Mouse (Mus musculus) embryonic stem cell, embryonic (primary cell): Measurements from ENCODE around the gene Acsm1.
"Not testable (repeated sequence)": the region's sequence is repeated elsewhere in the genome, so short reads cannot be mapped to it uniquely, and the experiment has no call there.

Source experiments
- CTCF ChIA-PET, 4 experiments: fragments of 300-600 bp in 2 of 4; fragments of 350-600 bp in 2 of 4; sonication (Branson Sonifier 250); formaldehyde crosslinking; loops; one replicate each; lab custom pipeline; 2022; ENCODE audit warnings: inconsistent platforms in 2 of 4; lab: Charles Lee
- POLR2A ChIA-PET, 4 experiments: fragments of 300-600 bp in 2 of 4; fragments of 350-600 bp in 2 of 4; sonication (Branson Sonifier 250); formaldehyde crosslinking; loops; one replicate each; lab custom pipeline; 2022; ENCODE audit warnings: antibody characterized with exemption in 4 of 4, inconsistent platforms in 1 of 4; lab: Charles Lee

Gene Acsm1

DNA sequence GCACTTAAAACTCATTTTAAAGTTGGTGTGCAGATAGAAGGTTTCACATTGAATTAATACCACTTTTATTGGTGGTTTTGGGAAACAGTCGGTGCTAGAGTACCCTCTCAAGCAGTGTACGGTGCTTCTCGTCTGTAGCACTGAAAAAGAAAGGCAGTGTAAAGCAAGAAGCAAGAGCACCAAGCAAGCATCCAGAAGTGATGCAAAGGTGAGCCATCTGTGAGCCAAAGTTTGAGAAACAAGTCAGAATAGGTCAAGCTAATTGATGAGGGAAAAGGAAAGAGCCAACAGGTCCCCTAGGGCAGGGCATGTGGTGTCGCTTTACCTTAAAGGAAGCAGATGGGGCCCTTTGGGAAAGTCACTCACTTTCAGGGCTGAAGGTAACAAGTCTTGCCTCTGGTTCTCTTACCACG, at the start of gene Acsm1:
Gene Acsm1 (plus strand): TSS at position 363 of the 413 bp plus-strand sequence.
- POLR2A ChIA-PET = interaction anchor here in 1 of 4 experiments (0.6 kb wide), 1 partner anchor 9 kb away, joined by 4 read pairs; no protein-coding TSS in a partner anchor
- CTCF ChIA-PET = no interaction called here

DNA sequence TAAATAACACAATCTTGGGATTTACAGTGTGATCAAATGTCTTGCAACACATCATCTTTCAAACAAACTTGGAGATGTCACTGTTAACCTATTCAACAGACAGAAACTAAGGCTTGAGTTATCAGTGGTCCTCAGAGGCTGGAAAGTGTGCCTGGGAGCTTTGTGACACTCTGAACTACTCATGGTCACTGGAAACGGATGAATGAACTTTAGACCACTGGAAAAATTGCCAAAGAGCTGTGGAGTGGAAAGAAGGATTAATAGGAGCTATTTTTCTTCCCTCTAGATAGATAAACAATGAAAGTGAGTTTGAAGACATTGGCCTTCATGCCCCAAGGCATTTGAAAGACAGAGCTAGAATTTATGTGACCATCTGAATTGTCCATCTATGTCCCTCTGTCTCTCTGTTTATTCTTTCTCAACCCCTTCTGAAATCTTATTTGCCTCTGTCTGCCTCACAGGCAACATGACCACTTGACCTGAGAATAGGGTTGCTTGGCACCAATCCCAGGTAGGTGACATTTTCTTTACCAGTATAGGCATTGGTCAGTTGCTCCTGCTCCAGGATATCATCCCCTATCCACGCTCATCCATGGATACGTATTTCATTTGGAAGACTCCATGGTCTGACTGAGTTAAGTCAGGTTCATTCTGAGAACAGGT, 46.9 kb upstream of the Acsm1 start:
- ChIA-PET POLR2A (no interaction called here), CTCF (no interaction called here)

DNA sequence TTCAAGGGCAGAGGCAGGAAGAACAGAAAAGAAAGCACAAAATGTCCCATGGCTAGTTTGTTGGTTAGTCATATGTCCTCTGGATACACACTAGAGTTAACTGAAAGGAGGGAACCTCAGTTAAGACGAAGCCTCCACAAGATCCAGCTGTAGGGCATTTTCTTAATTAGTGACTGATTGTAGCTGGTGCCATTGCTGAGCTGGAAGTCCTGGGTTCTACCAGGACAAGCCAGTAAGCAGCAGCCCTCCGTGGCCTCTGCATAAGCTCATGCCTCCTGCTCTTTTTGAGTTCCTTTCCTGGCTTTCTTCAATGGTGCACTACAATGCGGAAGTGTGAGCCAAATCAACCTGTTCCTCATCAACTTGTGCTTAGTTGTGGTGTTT, 46.4 kb upstream of the Acsm1 start:
- ChIA-PET CTCF (no interaction called here), POLR2A (no interaction called here)

DNA sequence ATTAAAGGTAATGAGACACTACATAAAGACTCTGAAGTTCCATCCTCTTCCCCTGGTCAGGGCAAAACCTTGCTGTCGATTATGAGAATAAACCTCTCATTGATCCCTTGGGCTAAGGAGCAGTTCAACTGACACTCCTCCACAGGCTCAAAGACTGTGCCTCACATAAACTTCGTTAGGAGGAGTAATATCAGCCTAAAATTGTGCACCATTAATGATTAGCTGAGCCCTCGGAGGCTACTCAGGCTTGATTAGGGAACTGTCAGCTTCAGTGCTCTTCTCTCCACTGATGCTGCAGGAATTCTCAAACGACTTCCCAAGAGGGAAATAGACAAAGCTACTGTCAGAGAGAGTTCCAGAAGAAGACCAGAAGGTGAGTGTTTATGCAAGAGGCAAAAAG, 45.4 kb upstream of the Acsm1 start:
- ChIA-PET POLR2A (no interaction called here), CTCF (no interaction called here)

DNA sequence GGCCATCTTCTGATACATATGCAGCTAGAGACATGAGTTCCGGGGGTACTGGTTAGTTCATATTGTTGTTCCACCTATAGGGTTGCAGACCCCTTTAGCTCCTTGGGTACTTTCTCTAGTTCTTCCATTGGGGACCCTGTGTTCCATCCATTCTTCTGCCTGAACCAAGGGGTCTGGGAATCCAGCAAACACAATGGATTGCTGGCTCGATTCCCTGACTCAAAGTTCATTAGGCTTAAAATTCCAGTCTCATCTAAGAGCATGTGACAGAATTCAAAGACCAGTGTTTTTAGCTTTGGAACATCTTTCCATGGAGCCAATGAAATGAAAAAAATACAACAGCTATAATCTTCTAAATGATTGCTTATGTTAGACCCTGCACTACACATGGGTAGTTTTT, 44.4 kb upstream of the Acsm1 start:
- POLR2A ChIA-PET, CTCF ChIA-PET: not testable (repeated sequence)

DNA sequence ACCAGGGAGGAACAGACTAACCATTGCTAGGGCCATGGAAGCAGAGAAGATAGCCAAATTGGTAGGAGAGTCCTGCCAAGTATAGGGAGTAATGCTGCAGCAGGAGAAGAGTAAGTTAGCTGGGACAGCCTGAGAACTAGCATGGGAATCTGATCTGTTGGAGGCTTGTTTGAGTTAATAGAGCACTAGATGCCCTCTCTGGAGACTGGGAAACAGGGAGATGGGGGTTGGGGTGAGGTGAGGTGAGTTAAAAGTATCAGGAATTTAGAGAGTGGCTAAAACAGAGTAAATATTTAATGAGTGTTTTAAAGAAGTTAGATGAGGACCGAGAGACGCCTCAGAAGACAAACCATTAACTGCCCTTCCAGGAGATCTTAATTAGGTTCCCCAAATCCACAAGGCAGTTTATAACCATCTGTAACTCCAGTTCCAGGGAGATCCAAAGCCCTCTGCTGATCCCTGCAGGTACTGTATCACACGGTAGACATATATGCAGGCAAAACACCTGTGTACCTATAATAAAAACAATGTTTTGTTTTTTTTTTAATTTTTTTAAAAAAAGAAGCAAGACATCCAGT, 12.2 kb upstream of the Acsm1 start:
- ChIA-PET CTCF (interaction anchor here in 1 of 4 experiments (1.2 kb wide), 1 partner anchor 81 kb away, joined by 3 read pairs; no protein-coding TSS in a partner anchor), POLR2A (interaction anchor here in 2 of 4 experiments (0.6 to 0.8 kb wide), 2 partner anchors 410 to 653 kb away, joined by 3 read pairs; partner anchors contain the start of gene Gpr139 (in 1 of the 2))

DNA sequence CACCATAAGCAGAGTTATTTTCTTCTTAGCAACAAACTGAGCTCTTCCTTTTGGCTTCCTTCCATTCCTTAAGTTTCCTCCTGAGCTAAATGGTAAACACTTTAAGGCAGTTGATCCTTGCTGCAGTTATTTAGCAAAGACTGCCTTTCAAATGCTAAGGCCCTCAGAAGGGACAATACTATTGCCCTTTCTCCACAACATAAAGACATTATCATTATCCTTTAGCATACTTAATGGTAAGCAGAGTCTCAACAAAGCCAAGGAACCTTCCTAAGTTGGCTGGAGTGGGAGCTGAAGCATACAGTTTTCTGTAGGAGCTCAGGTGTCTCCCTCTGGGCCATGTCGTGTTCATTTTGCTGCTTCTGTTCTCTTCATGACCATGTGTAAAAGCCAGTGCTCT, 11.5 kb upstream of the Acsm1 start:
- POLR2A ChIA-PET = interaction anchor here in 3 of 4 experiments (0.6 to 0.9 kb wide), 5 partner anchors 9 to 654 kb away, joined by 3 to 4 read pairs (median 3); partner anchors contain the start of genes Gpr139 (in 1 of the 3) and Tmem159 (in 1 of the 3)
- CTCF ChIA-PET = interaction anchor here in 2 of 4 experiments (0.8 to 1.2 kb wide), 2 partner anchors 82 kb away, joined by 3 to 6 read pairs; no protein-coding TSS in a partner anchor

DNA sequence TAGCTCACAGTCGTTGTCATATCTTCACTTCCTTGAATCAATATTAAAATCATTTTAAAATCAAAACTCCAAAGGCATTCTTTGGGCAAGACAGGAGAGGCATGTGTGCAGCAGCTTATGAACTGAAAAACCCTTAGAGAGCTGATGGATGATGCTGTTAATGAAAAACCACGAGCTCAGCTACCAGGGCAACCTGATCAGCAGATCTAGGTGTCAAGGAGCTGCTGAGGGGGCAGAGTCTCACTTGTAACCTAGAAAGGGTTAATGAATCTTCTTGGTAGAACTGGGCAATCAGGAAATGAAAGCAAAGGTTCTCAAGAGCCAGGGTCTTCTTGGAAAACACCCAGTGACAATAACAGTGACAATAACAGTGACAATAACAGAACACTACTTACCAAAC, 10.3 kb upstream of the Acsm1 start:
- ChIA-PET POLR2A (no interaction called here), CTCF (interaction anchor here in 1 of 4 experiments (0.6 kb wide), 1 partner anchor 528 kb away, joined by 4 read pairs; no protein-coding TSS in a partner anchor)

DNA sequence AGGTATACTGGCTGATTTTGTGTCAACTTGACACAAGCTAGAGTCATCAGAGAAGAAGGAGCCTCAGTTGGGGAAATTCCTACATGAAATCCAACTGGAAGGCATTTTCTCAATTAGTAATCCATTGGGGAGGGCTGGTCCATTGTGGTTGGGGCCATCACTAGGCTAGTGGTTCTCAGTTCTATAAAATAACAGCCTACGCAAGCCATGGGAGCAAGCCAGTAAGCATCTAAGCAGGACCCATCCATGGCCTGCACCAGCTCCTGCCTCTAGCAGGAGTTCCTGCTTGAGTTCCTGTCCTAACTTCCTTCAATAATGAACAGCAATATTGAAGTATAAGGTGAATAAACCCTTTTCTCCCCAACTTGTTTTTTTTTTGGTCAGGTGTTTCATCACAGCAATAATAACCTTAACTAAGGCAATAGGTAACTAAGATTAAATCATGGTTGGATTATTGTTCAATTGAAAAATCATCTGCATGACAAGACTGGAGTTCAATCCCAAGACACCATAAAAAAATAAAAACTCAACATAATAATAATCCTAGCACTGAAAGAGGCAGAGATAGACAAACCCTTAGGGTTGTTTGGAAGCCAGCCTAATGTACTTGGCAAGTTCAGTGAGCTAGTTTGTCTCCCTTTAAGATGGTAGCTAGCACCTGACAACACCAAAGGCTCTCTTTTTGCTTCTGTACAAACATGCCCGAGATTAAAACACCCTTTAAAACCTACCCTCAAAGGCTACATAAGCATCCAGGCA, 5.5 kb upstream of the Acsm1 start:
- ChIA-PET POLR2A (interaction anchor here in 1 of 4 experiments (1.3 kb wide), 1 partner anchor 75 kb away, joined by 3 read pairs; no protein-coding TSS in a partner anchor), CTCF (no interaction called here)

DNA sequence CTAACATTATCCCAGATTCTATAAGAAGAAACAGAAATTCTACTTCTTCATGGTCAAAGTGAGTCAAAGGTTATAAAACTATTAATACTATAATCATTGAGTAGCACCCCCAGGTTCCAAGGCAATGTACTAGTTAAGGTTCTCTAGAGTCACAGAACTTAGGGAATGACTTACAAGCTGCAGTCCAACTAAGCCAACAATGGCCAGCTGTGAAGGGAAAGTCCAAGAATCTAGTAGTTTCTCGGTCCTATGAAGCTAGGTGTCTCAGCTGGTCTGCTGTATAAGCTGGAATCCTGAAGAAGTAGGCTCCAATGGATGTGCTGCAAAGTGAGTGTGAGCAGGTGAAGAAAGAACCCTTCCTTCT, 4.9 kb upstream of the Acsm1 start:
- CTCF ChIA-PET = interaction anchor here in 1 of 4 experiments (0.7 kb wide), 1 partner anchor 1359 kb away, joined by 3 read pairs; no protein-coding TSS in a partner anchor
- POLR2A ChIA-PET = interaction anchor here in 1 of 4 experiments (1.3 kb wide), 1 partner anchor 75 kb away, joined by 3 read pairs; no protein-coding TSS in a partner anchor

DNA sequence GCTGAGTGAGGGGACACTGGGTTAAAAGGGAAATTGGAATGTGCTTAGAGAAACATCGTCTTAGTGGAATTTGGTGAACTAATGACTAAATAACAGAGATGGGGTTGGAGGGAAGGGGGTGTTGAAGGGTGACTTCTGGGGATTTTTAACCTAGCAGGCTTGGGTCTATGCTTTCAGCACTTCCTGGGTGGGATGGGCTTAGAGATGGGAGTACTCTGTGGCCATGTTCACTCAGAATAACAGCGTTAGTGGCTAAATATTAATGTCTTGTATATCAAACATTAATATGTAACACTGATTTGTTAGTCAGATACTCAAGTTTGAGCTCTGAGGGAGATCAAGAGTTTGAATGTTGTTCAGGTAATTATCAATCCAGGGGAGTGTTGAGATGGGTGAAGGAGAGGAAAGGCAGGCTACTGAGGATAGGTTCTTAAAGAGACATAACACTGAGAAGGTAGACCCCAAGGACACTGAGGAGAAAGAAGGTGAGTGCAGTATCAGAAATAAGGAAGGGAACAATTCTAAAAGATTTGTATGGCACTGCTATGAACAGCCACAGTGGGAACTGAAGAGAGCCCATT, 1.8 kb upstream of the Acsm1 start:
- POLR2A ChIA-PET = interaction anchor here in 1 of 4 experiments (0.6 to 0.8 kb wide), 2 partner anchors 10 kb away, joined by 3 to 4 read pairs; no protein-coding TSS in a partner anchor

DNA sequence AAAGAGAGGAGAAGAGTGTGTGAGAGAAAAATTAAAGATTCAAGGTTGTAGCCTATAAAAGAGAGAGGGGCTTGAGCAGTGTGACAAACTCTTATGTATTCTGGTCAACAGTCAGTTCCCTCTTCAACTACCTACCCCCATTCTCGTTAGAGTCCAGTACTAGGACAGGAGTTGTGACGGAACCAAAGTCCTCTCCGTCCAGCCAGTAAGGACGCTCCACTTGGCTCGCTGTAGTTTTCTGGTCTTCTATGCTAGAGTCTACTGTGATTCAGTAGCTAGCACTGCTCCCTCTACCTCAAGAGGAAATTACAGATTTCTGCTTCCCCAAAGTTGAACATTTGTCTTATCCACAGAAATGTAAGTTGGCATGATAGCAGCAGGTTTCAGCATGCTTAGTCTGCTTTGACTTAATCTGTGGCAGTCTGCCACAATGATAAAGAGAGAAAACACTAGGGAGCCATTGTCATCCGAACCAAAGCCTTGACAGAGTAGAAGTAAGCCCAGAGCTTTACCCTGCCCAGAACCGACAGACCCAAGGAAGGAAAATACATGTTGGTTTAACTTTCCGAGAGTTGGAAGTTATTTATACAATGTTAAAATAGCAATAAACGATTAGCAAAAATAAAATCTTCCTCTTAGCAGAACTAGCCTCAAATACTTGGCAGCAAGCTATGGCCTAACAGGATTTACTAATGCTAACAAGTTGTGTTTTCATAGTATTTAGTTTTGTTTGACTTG, 731 bp upstream of the Acsm1 start:
- POLR2A ChIA-PET = interaction anchor here in 1 of 4 experiments (0.6 kb wide), 1 partner anchor 9 kb away, joined by 4 read pairs; no protein-coding TSS in a partner anchor
- CTCF ChIA-PET = no interaction called here

More for the DNA sequence above, 1.8 kb upstream of the Acsm1 start:
- CTCF ChIA-PET = no interaction called here

DNA sequence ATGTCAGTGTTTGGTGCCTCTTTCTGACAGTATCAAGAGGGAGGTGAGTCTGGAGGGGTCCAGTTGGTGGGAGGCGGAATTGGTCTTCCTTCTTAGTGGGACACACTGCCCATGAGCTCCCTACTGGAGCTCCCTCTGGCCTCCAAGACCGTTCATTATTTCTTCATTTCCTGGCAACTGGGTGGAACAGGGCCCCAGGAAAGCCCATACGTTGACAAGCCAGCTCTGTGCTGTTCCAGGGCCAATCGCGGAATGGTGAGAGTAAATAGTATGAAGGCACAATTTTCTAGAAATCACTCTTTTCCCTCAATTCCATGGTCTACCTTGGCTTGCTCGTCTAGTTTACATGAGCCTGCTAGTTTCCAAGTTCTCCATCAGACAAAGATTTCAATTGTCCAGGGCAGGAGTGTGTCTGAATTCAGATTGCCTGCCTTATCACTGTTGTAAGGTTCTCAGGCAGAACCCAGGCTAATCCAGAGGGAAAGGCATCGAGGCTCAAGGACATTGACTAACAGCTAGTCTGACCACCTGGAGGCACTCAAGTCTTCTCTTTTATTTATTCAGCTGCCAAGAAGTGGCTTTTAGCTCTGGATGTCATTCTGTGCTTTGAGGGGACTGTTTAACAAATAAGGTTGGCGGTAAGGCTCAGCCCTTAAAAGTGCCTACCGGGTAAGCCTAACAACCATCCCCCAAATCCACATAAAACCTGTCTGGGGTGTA, 1.1 kb downstream of the Acsm1 start:
- CTCF ChIA-PET = interaction anchor here in 1 of 4 experiments (0.6 kb wide), 1 partner anchor 8 kb away, joined by 8 read pairs; no protein-coding TSS in a partner anchor
- POLR2A ChIA-PET = no interaction called here

DNA sequence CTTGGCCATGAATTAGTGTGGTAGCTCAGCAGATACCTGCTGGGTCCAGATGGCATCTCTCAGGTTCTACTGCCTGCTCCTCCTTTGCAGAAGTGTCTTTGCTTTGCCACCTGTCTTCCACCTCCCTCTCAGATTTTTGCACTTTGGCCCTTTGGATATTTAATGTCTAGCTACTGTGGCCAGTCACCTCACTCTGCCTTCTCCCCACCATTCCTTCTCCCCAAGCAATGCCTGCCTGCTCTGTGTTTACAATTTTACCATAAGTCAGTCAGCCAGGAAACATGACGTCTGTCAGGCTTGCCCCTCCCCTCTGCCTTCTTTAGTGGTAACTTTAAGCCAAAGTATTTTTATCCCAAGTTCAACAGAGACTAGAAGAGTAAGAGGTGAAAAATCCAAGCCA, 9.7 kb downstream of the Acsm1 start:
- POLR2A ChIA-PET = no interaction called here
- CTCF ChIA-PET = no interaction called here

DNA sequence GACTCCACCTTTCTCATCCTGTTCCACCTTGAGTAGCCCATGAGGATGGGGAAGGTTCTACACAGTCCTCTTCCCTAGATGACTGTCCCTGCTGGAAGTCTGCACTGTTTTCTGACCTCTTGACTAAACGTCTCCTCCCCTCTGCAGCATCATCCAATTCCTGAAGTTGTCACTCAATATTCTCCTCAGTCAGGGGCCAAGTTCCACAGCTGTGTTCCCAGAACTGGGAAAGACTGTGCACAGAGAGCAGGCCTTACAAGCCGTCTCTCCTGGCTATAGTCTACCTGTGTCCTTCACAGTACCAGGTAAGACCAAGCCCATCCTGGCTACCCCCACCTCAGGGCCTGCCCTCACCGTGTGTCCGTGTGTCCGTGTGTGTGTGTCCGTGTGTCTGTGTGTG, 10.8 kb downstream of the Acsm1 start:
- POLR2A ChIA-PET = no interaction called here

DNA sequence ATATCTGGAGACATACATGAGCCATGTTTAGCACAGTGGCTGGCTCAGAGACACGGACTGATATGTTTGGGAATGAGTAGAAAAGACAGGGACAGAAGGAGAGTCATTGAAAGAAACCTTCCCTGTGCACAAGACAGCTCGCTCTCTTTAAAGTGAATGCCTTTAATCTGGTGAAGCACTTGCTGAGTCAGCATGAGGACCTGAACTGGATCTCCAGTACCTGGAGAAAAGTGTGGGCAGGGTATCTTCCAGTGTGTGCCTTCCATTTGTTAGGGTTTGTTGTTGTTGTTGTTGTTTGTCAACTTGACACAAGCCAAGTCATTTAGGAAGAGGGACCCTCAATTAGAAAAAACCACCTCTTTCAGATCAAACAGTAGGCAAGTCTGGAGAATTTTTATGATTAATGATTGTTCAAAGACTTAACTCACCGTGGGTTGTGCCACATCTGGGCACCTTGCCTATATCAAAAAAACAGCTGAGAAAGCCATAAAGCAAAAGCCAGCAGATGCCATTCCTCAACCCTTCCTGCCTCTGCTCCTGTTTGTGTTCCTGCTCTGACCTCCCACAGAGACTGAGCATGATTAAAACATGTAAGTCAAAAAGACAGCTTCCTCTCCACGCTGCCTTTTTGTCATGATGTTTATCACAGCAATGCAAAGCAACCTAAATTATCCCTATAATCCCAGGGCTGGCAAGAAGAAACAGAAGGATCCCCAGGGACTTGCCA, 11.5 kb downstream of the Acsm1 start:
- ChIA-PET CTCF (no interaction called here), POLR2A (no interaction called here)

More for the DNA sequence above, 10.8 kb downstream of the Acsm1 start:
- CTCF ChIA-PET = interaction anchor here in 1 of 4 experiments (0.6 kb wide), 1 partner anchor 508 kb away, joined by 3 read pairs; no protein-coding TSS in a partner anchor

DNA sequence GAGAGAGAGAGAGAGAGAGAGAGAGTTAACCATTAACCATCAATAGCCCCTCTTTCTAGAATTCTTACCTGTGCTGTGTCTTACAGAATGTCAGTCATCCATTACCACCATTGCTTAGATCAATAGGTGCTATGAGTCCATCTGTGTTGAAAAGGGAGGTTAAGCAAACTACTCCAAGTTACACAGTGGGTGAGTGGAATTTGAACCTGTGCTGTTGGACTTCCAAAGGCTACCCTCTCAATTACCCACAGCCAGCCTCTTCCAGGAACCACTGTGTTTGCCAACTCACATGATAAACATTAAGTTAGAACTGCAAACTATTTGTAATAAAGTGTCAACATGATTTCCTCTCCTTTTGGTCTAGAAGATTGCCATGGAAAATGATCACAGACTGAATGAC, 13.3 kb downstream of the Acsm1 start:
- CTCF ChIA-PET = interaction anchor here in 1 of 4 experiments (0.6 kb wide), 1 partner anchor 48 kb away, joined by 3 read pairs; no protein-coding TSS in a partner anchor
- POLR2A ChIA-PET = no interaction called here
